8 mouse cellular contexts compared by ENCODE assay signal in the genomic region with DNA sequence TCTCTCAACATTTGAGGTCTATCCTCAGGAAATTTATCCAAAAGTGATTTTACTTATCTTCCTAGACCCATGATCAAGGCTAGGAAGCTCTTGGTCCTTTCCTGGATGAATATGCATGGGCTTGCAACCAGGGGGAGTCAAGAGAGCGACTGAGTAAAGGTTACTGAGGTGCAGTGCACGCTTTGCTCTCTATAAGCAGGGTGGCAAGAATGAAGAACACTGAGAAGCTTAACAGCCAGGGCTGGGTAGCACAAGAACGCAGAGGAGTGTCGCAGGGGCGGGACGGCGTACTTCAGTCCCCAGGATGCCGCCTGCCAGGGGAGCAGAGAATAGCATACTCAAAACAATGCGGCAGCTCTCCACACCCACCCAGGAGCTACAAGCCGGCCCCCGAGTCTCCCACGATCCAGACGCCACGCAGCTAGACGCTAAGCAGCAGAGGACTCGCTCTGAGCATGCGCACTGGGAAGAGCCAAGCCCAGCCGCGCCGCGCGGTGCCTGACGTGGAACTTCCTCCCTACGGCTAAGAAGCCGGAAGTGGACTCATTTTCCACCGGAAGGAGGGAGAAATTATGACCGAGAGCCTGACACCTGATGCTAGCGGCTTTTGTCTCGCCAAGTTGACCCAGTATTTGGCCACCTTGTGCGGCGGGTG. TPM values are rescaled to one million over a fixed set of nuclear protein-coding genes. Genes with fewer than 3 reads are reported as not detected.
DNase-seq lines count a peak whose midpoint lies in the region; ATAC-seq lines count a peak whose summit lies in the region.

No protein-coding gene starts in this region.

- intact Hi-C loops in gastrocnemius, postnatal 14 days (cut with DNase I; ENCODE audit: low total_unique reads): no loop called here
- intact Hi-C loops in left cerebral cortex, postnatal 14 days (cut with DNase I): loop anchor here (5.0 kb wide), 1 partner anchor 49 kb away; a partner anchor contains a TSS

- H3K4me1 ChIP-seq in intestine, embryonic 14.5 days (replicated peaks; ENCODE audit: control insufficient read depth, insufficient read depth, low read length): peaks cover 16% of the 10 kb centered on the region

- DNase-seq in adipocyte (ENCODE audit: low spot score): peak; percentile 90
- DNase-seq in embryo, embryonic 10 days (ENCODE audit: low spot score): peak; percentile 99
- peak; percentile 90 for DNase-seq in gastrocnemius, postnatal 14 days
- DNase-seq in intestine, embryonic 14.5 days (ENCODE audit: low spot score): peak; percentile 95
- DNase-seq in left cerebral cortex, postnatal 14 days (ENCODE audit: low spot score in 2 of 2): peak; percentile 91 to 92
- peak; percentile 94 for DNase-seq in mesoderm, embryonic 11.5 days (ENCODE audit: low read depth, low spot score)
- peak; percentile 85 to 90 for DNase-seq in right cerebral cortex, postnatal 36 days (ENCODE audit: low spot score in 2 of 2)
- peak; percentile 96 for DNase-seq in yolk sac, embryonic 10.5 days (ENCODE audit: low spot score)

- under 1% methylated on average over 31 of the region's 31 CpGs for WGBS in intestine, embryonic 14.5 days

- peak overlapping the region; percentile 59 for H3K4me2 ChIP-seq in intestine, embryonic 14.5 days (ENCODE audit: low read length)

- H3K36me3 ChIP-seq in intestine, embryonic 14.5 days (ENCODE audit: control insufficient read depth, insufficient read depth, low read length): peaks cover 13% of the 10 kb centered on the region

- H3K27ac ChIP-seq in intestine, embryonic 14.5 days (ENCODE audit: low read depth): peak overlapping the region; percentile 94

- no peaks in the 10 kb centered on the region for H3K9me3 ChIP-seq in intestine, embryonic 14.5 days (ENCODE audit: control insufficient read depth, low read length)

- H3K9ac ChIP-seq in intestine, embryonic 14.5 days (ENCODE audit: low read length): peak overlapping the region; percentile 73

- no peaks in the 10 kb centered on the region for H3K27me3 ChIP-seq in intestine, embryonic 14.5 days (replicated peaks; ENCODE audit: control insufficient read depth, insufficient read depth, low read length)

- ATAC-seq in intestine, embryonic 14.5 days (replicated peaks; ENCODE audit: low FRiP score, low TSS enrichment, low read depth): peak; percentile 96

- peak overlapping the region; percentile 98 for H3K4me3 ChIP-seq in intestine, embryonic 14.5 days (ENCODE audit: low read depth, low read length)

RNA-seq across cellular contexts. Expression of a gene that starts 25.1 kb away (rescaled TPM):
- not detected for total RNA-seq in gastrocnemius, postnatal 14 days (2021)
- polyA plus RNA-seq in intestine, embryonic 14.5 days (2014; fragmentation: Nextera tagmentation; extraction: Ambion mirVana): not detected in 2 replicates
- total RNA-seq in left cerebral cortex, postnatal 14 days (2021): not detected

RNA-seq across cellular contexts. Expression of a gene that starts 29.4 kb away (rescaled TPM):
- total RNA-seq in gastrocnemius, postnatal 14 days (2021): 1 to 10 TPM; 2.1 to 4.0 TPM
- 7.4 and 8.3 TPM in 2 replicates for polyA plus RNA-seq in intestine, embryonic 14.5 days (2014; fragmentation: Nextera tagmentation; extraction: Ambion mirVana)
- total RNA-seq in left cerebral cortex, postnatal 14 days (2021): 100 to 1,000 TPM; 144 to 149 TPM

RNA-seq across cellular contexts. Expression of a gene that starts 43.6 kb away (rescaled TPM):
- 100 to 1,000 TPM; 204 to 220 TPM for total RNA-seq in gastrocnemius, postnatal 14 days (2021)
- 0.07 TPM in 1 of 2 replicates, not detected in the other for polyA plus RNA-seq in intestine, embryonic 14.5 days (2014; fragmentation: Nextera tagmentation; extraction: Ambion mirVana)
- total RNA-seq in left cerebral cortex, postnatal 14 days (2021): under 1 TPM in 1 of 2 experiments, not detected in 1; 0.24 TPM

RNA-seq across cellular contexts. Expression of a gene that starts 47.9 kb away (rescaled TPM):
- total RNA-seq in gastrocnemius, postnatal 14 days (2021): 1 to 10 TPM; 4.8 to 5.7 TPM
- polyA plus RNA-seq in intestine, embryonic 14.5 days (2014; fragmentation: Nextera tagmentation; extraction: Ambion mirVana): 6.0 and 7.3 TPM in 2 replicates
- total RNA-seq in left cerebral cortex, postnatal 14 days (2021): 10 to 100 TPM; 15.4 to 15.5 TPM

Comparison
In these comparisons a context has a peak if more than half of its experiments do, and no peak if none do; other contexts are left out.
1. Peak in every context shown above with its lines: DNase-seq, ATAC-seq, H3K4me3 ChIP-seq and H3K27ac ChIP-seq.
2. RNA of a gene that starts 29.4 kb away (total RNA-seq): 144 to 149 TPM in left cerebral cortex, postnatal 14 days; 2.1 to 4.0 TPM in gastrocnemius, postnatal 14 days; every median in the first group is over 10 times any median in the second.
3. RNA of a gene that starts 43.6 kb away (total RNA-seq): 204 to 220 TPM in gastrocnemius, postnatal 14 days; 0.24 TPM in left cerebral cortex, postnatal 14 days; every median in the first group is over 100 times any median in the second.